Mouse (Mus musculus) ES-Bruce4 (cell line): ENCODE data around the gene Adal.

Experiments used
- CTCF ChIP-seq: IDR thresholded peaks from one replicate; pipeline ENCODE4 v1.8.1; 2011; ENCODE audit warnings: low read depth, low read length
- EP300 ChIP-seq: IDR thresholded peaks from 2 replicates; pipeline ENCODE4 v1.6.1; 2011; ENCODE audit warnings: low read depth, low read length; ENCODE audit not compliant: insufficient read depth
- POLR2A ChIP-seq: IDR thresholded peaks from one replicate; pipeline ENCODE4 v1.8.1; 2011; ENCODE audit warnings: low read length; ENCODE audit not compliant: insufficient read depth

- TF ChIP-seq POLR2A: no peak
- TF ChIP-seq EP300: no peak
- no peak for TF ChIP-seq CTCF
Measured at GRCm38 (mm10) chr2:121141216-121142035, 1.2 kb downstream of the Adal start.
